Mouse (Mus musculus): Measurements from ENCODE around the gene Olfr1412. TPM values are rescaled to one million over a fixed set of nuclear protein-coding genes. Genes with fewer than 3 reads are reported as not detected.
A peak's percentile ranks its signal among the peaks of the same experiment; 100 is the strongest.

Gene Olfr1412
- polyA plus RNA-seq, 1 experiment from 2014 or later = not detected

DNA sequence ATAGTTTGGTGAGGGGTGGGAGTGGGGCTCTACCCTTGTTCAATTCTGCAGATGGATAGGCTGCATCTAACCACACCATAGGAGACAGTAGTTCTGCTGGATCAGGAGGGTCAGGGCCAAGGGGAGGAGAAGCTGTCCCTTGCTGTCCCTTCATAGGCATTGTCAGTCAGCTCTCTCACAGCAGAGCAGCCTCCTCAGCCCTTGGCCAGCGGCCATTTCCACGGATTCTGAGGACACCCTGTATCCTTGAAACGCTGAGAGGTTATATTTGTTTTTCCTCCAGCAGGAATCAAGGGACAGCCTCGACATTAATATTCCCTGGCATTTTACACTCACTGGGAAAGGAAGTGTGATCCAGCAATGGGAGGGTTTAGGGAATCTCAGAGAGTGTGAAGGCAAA is 32.8 kb downstream of the Olfr1412 start:
- no peak for ATAC-seq
- Histone ChIP-seq H3K4me1 (replicated peaks; ENCODE audit: control insufficient read depth, insufficient read depth, low read length) (no peaks in the 10 kb centered on the region), H3K4me2 (replicated peaks; ENCODE audit: low read depth) (no peak overlapping the region), H3K9ac (ENCODE audit: low read depth, low read length) (no peak overlapping the region), H3K27ac (ENCODE audit: low read depth, low read length) (no peak overlapping the region), H3K27me3 (replicated peaks; ENCODE audit: control insufficient read depth, insufficient read depth, low read length) (no peaks in the 10 kb centered on the region), H3K9me3 (ENCODE audit: control insufficient read depth) (no peaks in the 10 kb centered on the region), H3K36me3 (ENCODE audit: control insufficient read depth, insufficient read depth) (no peaks in the 10 kb centered on the region), H3K4me3 (ENCODE audit: low read depth, low read length) (no peak overlapping the region)
- TF ChIP-seq CTCF (IDR thresholded peaks at IDR 0.05; ENCODE audit: low read depth) = no peak
- 37% methylated on average over 4 of the region's 4 CpGs for WGBS

DNA sequence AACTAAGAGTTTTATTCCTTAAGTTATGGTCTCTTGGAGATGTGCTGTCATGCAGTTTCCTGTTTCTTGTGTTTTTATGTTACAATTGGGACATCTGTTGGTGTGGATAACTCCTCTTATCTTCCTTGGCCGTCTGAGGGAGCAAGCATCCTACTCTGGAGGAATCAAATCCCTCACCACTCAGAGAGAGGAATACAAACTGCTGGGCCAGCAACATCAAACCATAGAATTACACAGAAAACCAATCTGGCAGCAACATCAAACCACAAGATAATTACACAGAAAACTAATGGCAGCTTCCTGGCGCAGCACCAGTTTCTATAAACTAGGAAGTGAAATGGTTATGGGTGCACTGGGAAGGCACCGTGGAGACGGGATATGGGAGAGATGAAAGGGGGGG is 42.6 kb downstream of the Olfr1412 start:
- Histone ChIP-seq H3K36me3 (ENCODE audit: control insufficient read depth, insufficient read depth) (no peaks in the 10 kb centered on the region), H3K9ac (ENCODE audit: low read depth, low read length) (no peak overlapping the region), H3K4me3 (ENCODE audit: low read depth, low read length) (no peak overlapping the region), H3K27me3 (replicated peaks; ENCODE audit: control insufficient read depth, insufficient read depth, low read length) (no peaks in the 10 kb centered on the region; the same call in 1 of the 2 replicates), H3K4me1 (replicated peaks; ENCODE audit: control insufficient read depth, insufficient read depth, low read length) (no peaks in the 10 kb centered on the region), H3K27ac (ENCODE audit: low read depth, low read length) (no peak overlapping the region), H3K4me2 (replicated peaks; ENCODE audit: low read depth) (no peak overlapping the region), H3K9me3 (ENCODE audit: control insufficient read depth) (no peaks in the 10 kb centered on the region)
- WGBS = 66% methylated on average over 4 of the region's 4 CpGs
- no peak for TF ChIP-seq CTCF (IDR thresholded peaks at IDR 0.05; ENCODE audit: low read depth)
- no peak for ATAC-seq

GRCm38 (mm10) chr1:92632196-92632595 is 46.6 kb downstream of the Olfr1412 start:
- peaks cover 14% of the 10 kb centered on the region for H3K36me3 ChIP-seq (ENCODE audit: control insufficient read depth, insufficient read depth)
- no peaks in the 10 kb centered on the region for H3K9me3 ChIP-seq (ENCODE audit: control insufficient read depth)
- H3K4me2 ChIP-seq (replicated peaks; ENCODE audit: low read depth) = no peak overlapping the region
- H3K27ac ChIP-seq (ENCODE audit: low read depth, low read length) = no peak overlapping the region
- no peak for ATAC-seq
- H3K4me3 ChIP-seq (ENCODE audit: low read depth, low read length) = no peak overlapping the region
- H3K27me3 ChIP-seq (replicated peaks; ENCODE audit: control insufficient read depth, insufficient read depth, low read length) = no peaks in the 10 kb centered on the region; the same call in 1 of the 2 replicates
- no peak overlapping the region for H3K9ac ChIP-seq (ENCODE audit: low read depth, low read length)
- H3K4me1 ChIP-seq (replicated peaks; ENCODE audit: control insufficient read depth, insufficient read depth, low read length) = no peaks in the 10 kb centered on the region
- no peak for TF ChIP-seq CTCF (IDR thresholded peaks at IDR 0.05; ENCODE audit: low read depth)
- WGBS = 82% methylated on average over 5 of the region's 5 CpGs

DNA sequence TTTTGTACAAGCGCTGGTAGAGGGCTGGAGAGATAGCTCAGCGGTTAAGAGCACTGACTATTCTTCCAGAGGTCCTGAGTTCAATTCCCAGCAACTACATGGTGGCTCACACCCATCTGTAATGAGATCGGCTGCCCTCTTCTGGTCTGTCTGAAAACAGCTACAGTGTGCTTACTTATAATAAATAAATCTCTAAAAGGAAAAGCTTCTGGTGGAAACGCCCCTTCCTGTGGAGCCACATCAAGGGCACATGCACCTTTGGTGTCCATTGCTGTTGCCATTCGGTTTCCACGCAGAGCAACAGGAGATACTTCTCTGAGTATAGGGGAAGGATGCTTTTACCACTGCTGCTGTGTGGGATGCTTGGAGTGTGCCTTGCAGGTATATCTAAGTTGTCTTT is 47.4 kb downstream of the Olfr1412 start:
- H3K4me1 ChIP-seq (replicated peaks; ENCODE audit: control insufficient read depth, insufficient read depth, low read length) = no peaks in the 10 kb centered on the region
- H3K27ac ChIP-seq (ENCODE audit: low read depth, low read length) = no peak overlapping the region
- no peak overlapping the region for H3K4me2 ChIP-seq (replicated peaks; ENCODE audit: low read depth)
- H3K4me3 ChIP-seq (ENCODE audit: low read depth, low read length) = no peak overlapping the region
- no peak overlapping the region for H3K9ac ChIP-seq (ENCODE audit: low read depth, low read length)
- WGBS = 64% methylated on average over 6 of the region's 6 CpGs
- no peaks in the 10 kb centered on the region; the same call in 1 of the 2 replicates for H3K27me3 ChIP-seq (replicated peaks; ENCODE audit: control insufficient read depth, insufficient read depth, low read length)
- TF ChIP-seq CTCF (IDR thresholded peaks at IDR 0.05; ENCODE audit: low read depth) = peak; percentile 11; the same call in 1 of the 2 replicates
- peaks cover 21% of the 10 kb centered on the region for H3K36me3 ChIP-seq (ENCODE audit: control insufficient read depth, insufficient read depth)
- no peak for ATAC-seq
- H3K9me3 ChIP-seq (ENCODE audit: control insufficient read depth) = no peaks in the 10 kb centered on the region

- no peak overlapping the region for H3K4me3 ChIP-seq (ENCODE audit: low read depth, low read length)
- H3K36me3 ChIP-seq (ENCODE audit: control insufficient read depth, insufficient read depth) = peaks cover 29% of the 10 kb centered on the region
- WGBS = 82% methylated on average over 8 of the region's 8 CpGs
- no peak for ATAC-seq
- no peak overlapping the region for H3K27ac ChIP-seq (ENCODE audit: low read depth, low read length)
- no peaks in the 10 kb centered on the region for H3K9me3 ChIP-seq (ENCODE audit: control insufficient read depth)
- TF ChIP-seq CTCF (IDR thresholded peaks at IDR 0.05; ENCODE audit: low read depth) = no peak
- no peak overlapping the region for H3K9ac ChIP-seq (ENCODE audit: low read depth, low read length)
- no peaks in the 10 kb centered on the region for H3K4me1 ChIP-seq (replicated peaks; ENCODE audit: control insufficient read depth, insufficient read depth, low read length)
- no peak overlapping the region for H3K4me2 ChIP-seq (replicated peaks; ENCODE audit: low read depth)
- H3K27me3 ChIP-seq (replicated peaks; ENCODE audit: control insufficient read depth, insufficient read depth, low read length) = no peaks in the 10 kb centered on the region
Measured at GRCm38 (mm10) chr1:92633726-92634125, 48.1 kb downstream of the Olfr1412 start.

GRCm38 (mm10) chr1:92634569-92634968 is 49.0 kb downstream of the Olfr1412 start:
- TF ChIP-seq CTCF (IDR thresholded peaks at IDR 0.05; ENCODE audit: low read depth) = no peak
- H3K4me2 ChIP-seq (replicated peaks; ENCODE audit: low read depth) = no peak overlapping the region

More at GRCm38 (mm10) chr1:92634569-92634968, 49.0 kb downstream of the Olfr1412 start:
- Histone ChIP-seq H3K27ac (ENCODE audit: low read depth, low read length) (no peak overlapping the region), H3K9ac (ENCODE audit: low read depth, low read length) (no peak overlapping the region), H3K9me3 (ENCODE audit: control insufficient read depth) (no peaks in the 10 kb centered on the region), H3K4me1 (replicated peaks; ENCODE audit: control insufficient read depth, insufficient read depth, low read length) (no peaks in the 10 kb centered on the region), H3K36me3 (ENCODE audit: control insufficient read depth, insufficient read depth) (peaks cover 29% of the 10 kb centered on the region), H3K4me3 (ENCODE audit: low read depth, low read length) (no peak overlapping the region), H3K27me3 (replicated peaks; ENCODE audit: control insufficient read depth, insufficient read depth, low read length) (no peaks in the 10 kb centered on the region)
- no peak for ATAC-seq
- 58% methylated on average over 1 of the region's 1 CpGs for WGBS

All from intestine, postnatal 0 days (tissue).